Mouse (Mus musculus) G1E (cell line): ENCODE results near the gene Lrmda. TPM values are rescaled to one million over a fixed set of nuclear protein-coding genes. Genes with fewer than 3 reads are reported as not detected.

Experiments
- ATAC-seq: 2 replicates; pipeline ENCODE4 v1.8.0; 2016; ENCODE audit warnings: mild to moderate bottlenecking; ENCODE audit not compliant: insufficient number of reproducible peaks, poor library complexity, low FRiP score, severe bottlenecking; ENCODE audit errors: extremely low read depth
- DNase-seq: peaks from one replicate; pipeline ENCODE4 v3.0.0; 2012; ENCODE audit warnings: low spot score
- H3K27me3 ChIP-seq: 2 replicates; pipeline ENCODE4 v1.6.1; 2012; ENCODE audit warnings: mild to moderate bottlenecking, low read length, inconsistent platforms; ENCODE audit not compliant: insufficient read depth
- H3K36me3 ChIP-seq: replicated peaks from 2 replicates; pipeline ENCODE3; 2012; ENCODE audit warnings: mild to moderate bottlenecking, inconsistent platforms
- H3K4me1 ChIP-seq: 2 replicates; pipeline ENCODE4 v1.6.1; 2012; ENCODE audit warnings: low read depth, low read length, inconsistent platforms, mixed read lengths; ENCODE audit not compliant: insufficient read depth
- H3K4me3 ChIP-seq: 2 replicates; pipeline ENCODE4 v1.5.1; 2012; ENCODE audit warnings: low read depth, mild to moderate bottlenecking, inconsistent platforms, low read length, moderate library complexity, mixed read lengths
- H3K9me3 ChIP-seq: replicated peaks from 2 replicates; pipeline ENCODE4 v1.6.1; 2012; ENCODE audit warnings: inconsistent platforms
- CTCF ChIP-seq: IDR thresholded peaks from 2 replicates; pipeline ENCODE4 v1.5.1; 2012; ENCODE audit warnings: low read depth, low read length, inconsistent platforms, mixed read lengths
- GATA1 ChIP-seq: IDR thresholded peaks from 2 replicates; pipeline ENCODE4 v1.6.1; 2012; ENCODE audit warnings: borderline replicate concordance, low read length, inconsistent platforms, mixed read lengths
- GATA2 ChIP-seq: IDR thresholded peaks from 2 replicates; pipeline ENCODE4 v1.6.1; 2012; ENCODE audit warnings: low read depth, low read length, inconsistent platforms, borderline replicate concordance
- POLR2AphosphoS5 ChIP-seq: IDR thresholded peaks from 2 replicates; pipeline ENCODE4 v1.6.1; 2012; ENCODE audit warnings: low read depth, low read length, inconsistent platforms; ENCODE audit not compliant: insufficient replicate concordance
- TAL1 ChIP-seq: conservative IDR thresholded peaks from 2 replicates; pipeline ENCODE4 v1.6.1; 2012; ENCODE audit warnings: low read depth, low read length, inconsistent platforms, mixed read lengths
- polyA plus RNA-seq: library from polyadenylated mRNA; stranded (reverse); fragments of >175 nt; gene quantifications from 2 replicates; pipeline ENCODE4 v1.2.3, GENCODE M21; 2012
- total RNA-seq, 2 experiments: library from RNA; stranded (forward) in 1 of 2; stranded (reverse) in 1 of 2; fragments of 200-1000 nt in 1 of 2; fragments of >200 nt in 1 of 2; fragmentation: Nextera tagmentation in 1 of 2; gene quantifications; 2 replicates each; pipeline ENCODE4 v1.2.3; 2014 to 2017

Gene Lrmda
- total and polyA plus RNA-seq, 3 experiments, result not detected

GRCm38 (mm10) chr14:22662496-22662895 is 643.0 kb downstream of the Lrmda start:
- Histone ChIP-seq H3K9me3 (peaks cover 15% of the 10 kb centered on the region), H3K4me3 (no peak overlapping the region), H3K36me3 (no peaks in the 10 kb centered on the region), H3K4me1 (no peaks in the 10 kb centered on the region), H3K27me3 (no peaks in the 10 kb centered on the region)
- no peak for TF ChIP-seq GATA2
- TF ChIP-seq POLR2AphosphoS5, result no peak
- no peak for TF ChIP-seq CTCF
- no peak for TF ChIP-seq GATA1
- TF ChIP-seq TAL1, result no peak
- ATAC-seq (no peak), DNase-seq (no peak)

- no peak for DNase-seq
- no peak for ATAC-seq
- no peaks in the 10 kb centered on the region for H3K27me3 ChIP-seq
- peaks cover 25% of the 10 kb centered on the region for H3K9me3 ChIP-seq
- no peak overlapping the region for H3K4me3 ChIP-seq
- TF ChIP-seq GATA1 (no peak), TAL1 (no peak), CTCF (no peak), GATA2 (no peak), POLR2AphosphoS5 (no peak)
- H3K36me3 ChIP-seq, result no peaks in the 10 kb centered on the region
- H3K4me1 ChIP-seq, result no peaks in the 10 kb centered on the region
These were observed 646.9 kb downstream of the Lrmda start for GRCm38 (mm10) chr14:22666437-22666836.

- ATAC-seq (no peak), DNase-seq (no peak)
- Histone ChIP-seq H3K9me3 (peaks cover 23% of the 10 kb centered on the region), H3K36me3 (no peaks in the 10 kb centered on the region), H3K27me3 (no peaks in the 10 kb centered on the region), H3K4me1 (no peaks in the 10 kb centered on the region), H3K4me3 (no peak overlapping the region)
- no peak for TF ChIP-seq CTCF
- no peak for TF ChIP-seq TAL1
- no peak for TF ChIP-seq POLR2AphosphoS5
- no peak for TF ChIP-seq GATA1
- TF ChIP-seq GATA2, result no peak
These were observed 648.8 kb downstream of the Lrmda start for GRCm38 (mm10) chr14:22668302-22668701.

GRCm38 (mm10) chr14:22668711-22669110 is 649.2 kb downstream of the Lrmda start:
- DNase-seq (no peak), ATAC-seq (no peak)
- Histone ChIP-seq H3K4me3 (no peak overlapping the region), H3K36me3 (no peaks in the 10 kb centered on the region), H3K4me1 (no peaks in the 10 kb centered on the region), H3K9me3 (peaks cover 23% of the 10 kb centered on the region), H3K27me3 (no peaks in the 10 kb centered on the region)
- TF ChIP-seq GATA2, result no peak
- no peak for TF ChIP-seq GATA1
- no peak for TF ChIP-seq TAL1
- no peak for TF ChIP-seq POLR2AphosphoS5
- TF ChIP-seq CTCF, result no peak

- Histone ChIP-seq H3K4me1 (no peaks in the 10 kb centered on the region), H3K27me3 (no peaks in the 10 kb centered on the region), H3K36me3 (no peaks in the 10 kb centered on the region), H3K4me3 (no peak overlapping the region), H3K9me3 (peaks cover 2% of the 10 kb centered on the region)
- DNase-seq, result no peak
- TF ChIP-seq POLR2AphosphoS5 (no peak), GATA2 (no peak), TAL1 (no peak), CTCF (no peak), GATA1 (no peak)
- ATAC-seq, result no peak
These were observed 654.1 kb downstream of the Lrmda start for GRCm38 (mm10) chr14:22673581-22673980.

- no peaks in the 10 kb centered on the region for H3K4me1 ChIP-seq
- no peak for ATAC-seq
- no peak for DNase-seq
- no peaks in the 10 kb centered on the region for H3K27me3 ChIP-seq
- TF ChIP-seq POLR2AphosphoS5, result no peak
- no peak for TF ChIP-seq TAL1
- TF ChIP-seq CTCF, result no peak
- TF ChIP-seq GATA1, result no peak
- TF ChIP-seq GATA2, result no peak
- H3K9me3 ChIP-seq, result peaks cover 4% of the 10 kb centered on the region
- no peak overlapping the region for H3K4me3 ChIP-seq
- H3K36me3 ChIP-seq, result no peaks in the 10 kb centered on the region
These were observed 659.6 kb downstream of the Lrmda start for GRCm38 (mm10) chr14:22679008-22679704.
